In the genomic region with DNA sequence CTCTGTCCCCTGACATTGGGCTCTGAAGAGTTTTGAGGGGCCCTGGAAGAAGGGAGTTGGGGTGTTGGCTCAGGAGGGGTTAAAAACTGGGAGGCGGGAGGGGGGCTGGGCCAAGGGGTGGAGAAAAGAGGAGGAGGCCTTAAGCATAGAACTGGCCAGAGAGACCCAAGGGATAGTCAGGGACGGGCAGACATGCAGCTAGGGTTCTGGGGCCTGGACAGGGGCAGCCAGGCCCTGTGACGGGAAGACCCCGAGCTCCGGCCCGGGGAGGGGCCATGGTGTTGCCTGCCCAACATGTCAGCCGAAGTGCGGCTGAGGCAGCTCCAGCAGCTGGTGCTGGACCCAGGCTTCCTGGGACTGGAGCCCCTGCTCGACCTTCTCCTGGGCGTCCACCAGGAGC, we compare ENCODE assay signal across 8 mouse cellular contexts. TPM values are rescaled to one million over a fixed set of nuclear protein-coding genes. Genes with fewer than 3 reads are reported as not detected.
DNase-seq lines count a peak whose midpoint lies in the region; ATAC-seq and TF ChIP-seq lines count a peak whose summit lies in the region.

A gene (plus strand): TSS at position 149 of the 400 bp plus-strand sequence.

- no peaks in the 10 kb centered on the region for H3K9me3 ChIP-seq in embryonic facial prominence, embryonic 13.5 days
- no peaks in the 10 kb centered on the region for H3K9me3 ChIP-seq in limb, embryonic 12.5 days
- H3K9me3 ChIP-seq in stomach, embryonic 15.5 days = no peaks in the 10 kb centered on the region

- WGBS in thymus, adult 2 months = 82% methylated on average over 10 of the region's 10 CpGs
- 53% methylated on average over 10 of the region's 10 CpGs for WGBS in embryonic facial prominence, embryonic 13.5 days
- 42% methylated on average over 10 of the region's 10 CpGs for WGBS in limb, embryonic 12.5 days
- 25% methylated on average over 10 of the region's 10 CpGs for WGBS in stomach, embryonic 15.5 days

- H3K36me3 ChIP-seq in thymus, adult 2 months (ENCODE audit: control insufficient read depth, insufficient read depth, low read length) = no peaks in the 10 kb centered on the region
- H3K36me3 ChIP-seq in embryonic facial prominence, embryonic 13.5 days = peaks cover 75% of the 10 kb centered on the region
- H3K36me3 ChIP-seq in limb, embryonic 12.5 days = peaks cover 81% of the 10 kb centered on the region
- peaks cover 31% of the 10 kb centered on the region for H3K36me3 ChIP-seq in stomach, embryonic 15.5 days

- intact Hi-C loops in heart, postnatal 36 days (cut with DNase I) = no loop called here

- no peaks in the 10 kb centered on the region for H3K4me1 ChIP-seq in thymus, adult 2 months (replicated peaks; ENCODE audit: control insufficient read depth, insufficient read depth, low read length)
- peaks cover 46% of the 10 kb centered on the region for H3K4me1 ChIP-seq in embryonic facial prominence, embryonic 13.5 days
- H3K4me1 ChIP-seq in limb, embryonic 12.5 days (replicated peaks) = peaks cover 44% of the 10 kb centered on the region
- peaks cover 51% of the 10 kb centered on the region for H3K4me1 ChIP-seq in stomach, embryonic 15.5 days

- DNase-seq in thymus, adult 2 months = no peak
- no peak for DNase-seq in thymus, postnatal 14 days
- DNase-seq in heart, postnatal 36 days = peak; percentile 54 to 69
- DNase-seq in testis, postnatal 14 days (ENCODE audit: low spot score) = no peak

- no peak for TF ChIP-seq POLR2A in thymus, adult 2 months (IDR thresholded peaks at IDR 0.05; ENCODE audit: control insufficient read depth, extremely low read depth, insufficient read depth, low read length, poor library complexity)

- no peak within 1 kb of the TSS for H3K27ac ChIP-seq in thymus, adult 2 months (ENCODE audit: control insufficient read depth, insufficient read depth, low read length)
- H3K27ac ChIP-seq in embryonic facial prominence, embryonic 13.5 days = peak within 1 kb of the TSS; percentile 16; the same call in 1 of the 2 replicates
- peak within 1 kb of the TSS; percentile 69 for H3K27ac ChIP-seq in limb, embryonic 12.5 days
- peak within 1 kb of the TSS; percentile 60 for H3K27ac ChIP-seq in stomach, embryonic 15.5 days

- no peak within 1 kb of the TSS; the same call in 1 of the 2 replicates for H3K4me3 ChIP-seq in thymus, adult 2 months (ENCODE audit: control insufficient read depth, insufficient read depth, low read length)
- H3K4me3 ChIP-seq in embryonic facial prominence, embryonic 13.5 days = 0 out of 2 replicates have a peak within 1 kb of the TSS, but pooled peaks have one; percentile 0
- peak within 1 kb of the TSS; percentile 11 for H3K4me3 ChIP-seq in limb, embryonic 12.5 days (replicated peaks)
- H3K4me3 ChIP-seq in stomach, embryonic 15.5 days (replicated peaks) = peak within 1 kb of the TSS; percentile 42

- TF ChIP-seq CTCF in thymus, adult 2 months (IDR thresholded peaks at IDR 0.05; ENCODE audit: borderline replicate concordance, control insufficient read depth, extremely low read depth, insufficient read depth, low read length, poor library complexity) = no peak

- peak within 1 kb of the TSS; percentile 33 for H3K4me2 ChIP-seq in embryonic facial prominence, embryonic 13.5 days
- peak within 1 kb of the TSS; percentile 37; the same call in 1 of the 2 replicates for H3K4me2 ChIP-seq in limb, embryonic 12.5 days
- H3K4me2 ChIP-seq in stomach, embryonic 15.5 days = peak within 1 kb of the TSS; percentile 53

- peak within 1 kb of the TSS; percentile 40; the same call in 1 of the 2 replicates for H3K9ac ChIP-seq in embryonic facial prominence, embryonic 13.5 days
- peak within 1 kb of the TSS; percentile 24; the same call in 1 of the 2 replicates for H3K9ac ChIP-seq in limb, embryonic 12.5 days (replicated peaks)
- H3K9ac ChIP-seq in stomach, embryonic 15.5 days = peak within 1 kb of the TSS; percentile 38

- ATAC-seq in embryonic facial prominence, embryonic 13.5 days (ENCODE audit: insufficient number of reproducible peaks, insufficient read depth, low FRiP score, low TSS enrichment, low read depth) = no peak
- ATAC-seq in limb, embryonic 12.5 days (ENCODE audit: insufficient number of reproducible peaks, insufficient read depth, low FRiP score, low TSS enrichment, low read depth) = no peak
- ATAC-seq in stomach, embryonic 15.5 days (ENCODE audit: insufficient read depth, low FRiP score, low read depth) = peak; percentile 61; the same call in 1 of the 2 replicates
- ATAC-seq in megakaryocyte progenitor cell, adult 5-6 weeks (replicated peaks; ENCODE audit: poor library complexity) = no peak

- H3K27me3 ChIP-seq in thymus, adult 2 months (ENCODE audit: control insufficient read depth, insufficient read depth, low read length) = no peaks in the 10 kb centered on the region; the same call in 1 of the 2 replicates
- H3K27me3 ChIP-seq in embryonic facial prominence, embryonic 13.5 days = no peaks in the 10 kb centered on the region
- no peaks in the 10 kb centered on the region for H3K27me3 ChIP-seq in limb, embryonic 12.5 days
- no peaks in the 10 kb centered on the region for H3K27me3 ChIP-seq in stomach, embryonic 15.5 days (replicated peaks)

RNA-seq across cellular contexts. Expression of the gene that starts here (rescaled TPM):
- 108 and 154 TPM in 2 replicates for polyA plus RNA-seq in thymus, adult 2 months (2012; rRNA removed)
- 13.1 and 16.8 TPM in 2 replicates for polyA plus RNA-seq in embryonic facial prominence, embryonic 13.5 days (2015; fragmentation: Nextera tagmentation; extraction: Ambion mirVana)
- 100 to 1,000 TPM; 512 to 563 TPM for total RNA-seq in heart, postnatal 36 days (2021)
- polyA plus RNA-seq in limb, embryonic 12.5 days (2016; fragmentation: Nextera tagmentation; extraction: Ambion mirVana) = 17.7 and 18.9 TPM in 2 replicates
- polyA plus RNA-seq in stomach, embryonic 15.5 days (2015; fragmentation: Nextera tagmentation; extraction: Ambion mirVana) = 73.9 and 77.2 TPM in 2 replicates
- total RNA-seq in megakaryocyte progenitor cell, adult 5-6 weeks (2015) = 0.78 and 1.9 TPM in 2 replicates
- total RNA-seq in megakaryocyte progenitor cell, adult 5-6 weeks (2017) = 0.84 TPM in 1 of 2 replicates, not detected in the other

Comparison
In these comparisons a context has a peak if more than half of its experiments do, and no peak if none do; other contexts are left out.
1. RNA of the gene that starts here (total RNA-seq): 512 to 563 TPM in heart, postnatal 36 days; 0.78 to 1.9 TPM in megakaryocyte progenitor cell, adult 5-6 weeks; every median in the first group is over 100 times any median in the second.
2. DNase-seq: peak in heart, postnatal 36 days (2 of 2); none in thymus, adult 2 months (single experiment), thymus, postnatal 14 days (single experiment) and testis, postnatal 14 days (single experiment).
3. Peak in every context shown above with its lines, with median percentiles within 50 percentile points of each other: H3K4me2 ChIP-seq and H3K9ac ChIP-seq.